In genomic region chr5:140066769-140067168, GRCm38 (mm10) we compare ENCODE assay signal across 24 mouse cellular contexts.
DNase-seq lines count a peak whose midpoint lies in the region; ATAC-seq lines count a peak whose summit lies in the region.
"Had no signal": no experiment of that assay in that cellular context is flagged by ENCODE, and none has a peak within 500 bp of the region (broad histone marks: within the 10 kb centered on the region; RNA-seq: fewer than 3 reads in every experiment).

No protein-coding gene starts in this region.

- no peak overlapping the region for H3K4me2 ChIP-seq in embryonic facial prominence, embryonic 14.5 days (ENCODE audit: low read depth, low read length)
- H3K4me2 ChIP-seq in kidney, embryonic 15.5 days, result no peak overlapping the region
- H3K4me2 ChIP-seq in midbrain, embryonic 11.5 days, result no peak overlapping the region
- H3K4me2 ChIP-seq in midbrain, embryonic 15.5 days, result no peak overlapping the region
- H3K4me2 ChIP-seq in neural tube, embryonic 14.5 days (ENCODE audit: low read depth, low read length), result no peak overlapping the region
- H3K4me2 ChIP-seq: embryonic facial prominence, embryonic 12.5 days; forebrain, embryonic 13.5 days; heart, embryonic 11.5 days; hindbrain, embryonic 12.5 days had no signal

- peaks cover 15% of the 10 kb centered on the region for H3K4me1 ChIP-seq in embryonic facial prominence, embryonic 14.5 days (ENCODE audit: control insufficient read depth, insufficient read depth, low read length)
- H3K4me1 ChIP-seq in embryonic facial prominence, embryonic 10.5 days, result peaks cover 23% of the 10 kb centered on the region
- H3K4me1 ChIP-seq in kidney, embryonic 15.5 days, result peaks cover 30% of the 10 kb centered on the region
- no peaks in the 10 kb centered on the region for H3K4me1 ChIP-seq in midbrain, embryonic 11.5 days (ENCODE audit: control insufficient read depth, insufficient read depth, low read length)
- H3K4me1 ChIP-seq in midbrain, embryonic 15.5 days, result no peaks in the 10 kb centered on the region
- no peaks in the 10 kb centered on the region for H3K4me1 ChIP-seq in neural tube, embryonic 14.5 days (ENCODE audit: control insufficient read depth, insufficient read depth, low read length)

- H3K9ac ChIP-seq in embryonic facial prominence, embryonic 14.5 days (ENCODE audit: low read depth, low read length), result no peak overlapping the region
- no peak overlapping the region for H3K9ac ChIP-seq in kidney, embryonic 15.5 days
- H3K9ac ChIP-seq in midbrain, embryonic 11.5 days (ENCODE audit: low read length), result no peak overlapping the region
- no peak overlapping the region for H3K9ac ChIP-seq in midbrain, embryonic 15.5 days
- H3K9ac ChIP-seq in neural tube, embryonic 14.5 days (replicated peaks; ENCODE audit: low read depth, low read length), result no peak overlapping the region
- H3K9ac ChIP-seq: embryonic facial prominence, embryonic 12.5 days; forebrain, embryonic 13.5 days; forebrain, postnatal 0 days; hindbrain, embryonic 12.5 days had no signal

- peak; percentile 27; the same call in 1 of the 2 replicates for ATAC-seq in embryonic facial prominence, embryonic 14.5 days (ENCODE audit: low read depth)
- ATAC-seq in kidney, embryonic 15.5 days (replicated peaks; ENCODE audit: low FRiP score), result peak; percentile 70
- ATAC-seq in midbrain, embryonic 11.5 days (ENCODE audit: low FRiP score), result no peak
- no peak for ATAC-seq in midbrain, embryonic 15.5 days (replicated peaks)
- ATAC-seq in neural tube, embryonic 14.5 days (ENCODE audit: low read depth), result peak; percentile 29; the same call in 1 of the 2 replicates
- ATAC-seq: activated CD4-positive, CD25-positive, alpha-beta regulatory T cell, adult 4 months; forebrain, embryonic 13.5 days; forebrain, postnatal 0 days; hindbrain, embryonic 16.5 days had no signal

- H3K27me3 ChIP-seq in embryonic facial prominence, embryonic 14.5 days (replicated peaks; ENCODE audit: control insufficient read depth, insufficient read depth, low read length), result no peaks in the 10 kb centered on the region
- no peaks in the 10 kb centered on the region for H3K27me3 ChIP-seq in embryonic facial prominence, embryonic 10.5 days (replicated peaks; ENCODE audit: low read depth, poor library complexity, severe bottlenecking)
- no peaks in the 10 kb centered on the region for H3K27me3 ChIP-seq in kidney, embryonic 15.5 days
- no peaks in the 10 kb centered on the region for H3K27me3 ChIP-seq in midbrain, embryonic 11.5 days (ENCODE audit: control insufficient read depth, insufficient read depth, low read length)
- H3K27me3 ChIP-seq in midbrain, embryonic 15.5 days (replicated peaks), result no peaks in the 10 kb centered on the region
- H3K27me3 ChIP-seq in neural tube, embryonic 14.5 days (ENCODE audit: control insufficient read depth, insufficient read depth, low read length), result no peaks in the 10 kb centered on the region
- H3K27me3 ChIP-seq: embryonic facial prominence, embryonic 12.5 days; forebrain, embryonic 13.5 days; hindbrain, embryonic 12.5 days had no signal

- H3K9me3 ChIP-seq in embryonic facial prominence, embryonic 14.5 days (ENCODE audit: control insufficient read depth, low read length), result no peaks in the 10 kb centered on the region
- no peaks in the 10 kb centered on the region for H3K9me3 ChIP-seq in embryonic facial prominence, embryonic 10.5 days
- no peaks in the 10 kb centered on the region for H3K9me3 ChIP-seq in kidney, embryonic 15.5 days (replicated peaks)
- H3K9me3 ChIP-seq in midbrain, embryonic 11.5 days (ENCODE audit: control insufficient read depth, low read length), result no peaks in the 10 kb centered on the region
- no peaks in the 10 kb centered on the region for H3K9me3 ChIP-seq in midbrain, embryonic 15.5 days
- no peaks in the 10 kb centered on the region for H3K9me3 ChIP-seq in neural tube, embryonic 14.5 days (ENCODE audit: control insufficient read depth, low read length)
- H3K9me3 ChIP-seq: embryonic facial prominence, embryonic 12.5 days; forebrain, embryonic 13.5 days; hindbrain, embryonic 12.5 days had no signal

- 0 out of 2 replicates have a peak, but pooled peaks cover 10% of the 10 kb centered on the region for H3K36me3 ChIP-seq in embryonic facial prominence, embryonic 14.5 days (ENCODE audit: control insufficient read depth, insufficient read depth, low read length)
- H3K36me3 ChIP-seq in embryonic facial prominence, embryonic 10.5 days (replicated peaks), result peaks cover 37% of the 10 kb centered on the region
- peaks cover 15% of the 10 kb centered on the region for H3K36me3 ChIP-seq in kidney, embryonic 15.5 days
- H3K36me3 ChIP-seq in midbrain, embryonic 11.5 days (ENCODE audit: control insufficient read depth, insufficient read depth, low read length), result no peaks in the 10 kb centered on the region
- no peaks in the 10 kb centered on the region for H3K36me3 ChIP-seq in midbrain, embryonic 15.5 days (replicated peaks)
- peaks cover 3% of the 10 kb centered on the region; the same call in 1 of the 2 replicates for H3K36me3 ChIP-seq in neural tube, embryonic 14.5 days (ENCODE audit: control insufficient read depth, insufficient read depth, low read length)

- WGBS in embryonic facial prominence, embryonic 14.5 days, result 79% methylated on average over 8 of the region's 8 CpGs
- WGBS in embryonic facial prominence, embryonic 10.5 days, result 80% methylated on average over 8 of the region's 8 CpGs
- WGBS in kidney, embryonic 15.5 days, result 32% methylated on average over 8 of the region's 8 CpGs
- 86% methylated on average over 8 of the region's 8 CpGs for WGBS in midbrain, embryonic 11.5 days
- WGBS in midbrain, embryonic 15.5 days, result 77% methylated on average over 8 of the region's 8 CpGs
- WGBS in neural tube, embryonic 14.5 days, result 29% methylated on average over 8 of the region's 8 CpGs

- H3K27ac ChIP-seq in embryonic facial prominence, embryonic 14.5 days (replicated peaks; ENCODE audit: low read depth, low read length), result no peak overlapping the region
- no peak overlapping the region for H3K27ac ChIP-seq in embryonic facial prominence, embryonic 10.5 days (replicated peaks)
- H3K27ac ChIP-seq in kidney, embryonic 15.5 days, result peak overlapping the region; percentile 48; the same call in 1 of the 2 replicates
- H3K27ac ChIP-seq in midbrain, embryonic 11.5 days (ENCODE audit: low read depth, low read length), result no peak overlapping the region
- no peak overlapping the region for H3K27ac ChIP-seq in midbrain, embryonic 15.5 days
- H3K27ac ChIP-seq in neural tube, embryonic 14.5 days (ENCODE audit: low read depth, low read length), result no peak overlapping the region
- H3K27ac ChIP-seq: embryonic facial prominence, embryonic 12.5 days; forebrain, embryonic 13.5 days; gastrocnemius, adult 2 months; hindbrain, embryonic 12.5 days had no signal

- no peak overlapping the region for H3K4me3 ChIP-seq in embryonic facial prominence, embryonic 14.5 days (ENCODE audit: low read depth, low read length)
- H3K4me3 ChIP-seq in embryonic facial prominence, embryonic 10.5 days, result no peak overlapping the region
- no peak overlapping the region for H3K4me3 ChIP-seq in kidney, embryonic 15.5 days (replicated peaks)
- H3K4me3 ChIP-seq in midbrain, embryonic 11.5 days (ENCODE audit: low read depth, low read length), result no peak overlapping the region
- no peak overlapping the region for H3K4me3 ChIP-seq in midbrain, embryonic 15.5 days
- H3K4me3 ChIP-seq in neural tube, embryonic 14.5 days (ENCODE audit: low read depth, low read length), result no peak overlapping the region
- H3K4me3 ChIP-seq: embryonic facial prominence, embryonic 12.5 days; erythroblast, embryonic 14.5 days; forebrain, embryonic 13.5 days; gastrocnemius, adult 2 months; hindbrain, embryonic 12.5 days had no signal

- DNase-seq in embryonic facial prominence, embryonic 14.5 days (ENCODE audit: low spot score), result no peak
- no peak for DNase-seq in embryonic facial prominence, embryonic 10.5 days (ENCODE audit: low spot score)
- DNase-seq in kidney, postnatal 4 days, result no peak
- DNase-seq in midbrain, embryonic 11.5 days (ENCODE audit: low spot score, missing footprints), result peak; percentile 17
- no peak for DNase-seq in layer of hippocampus, adult 9-10 months (ENCODE audit: low spot score)
- DNase-seq: adrenal gland, adult 8-10 months; adrenal gland, postnatal 25 days; cerebellum, adult 18-20 months; cerebellum, adult 9-10 months; cerebellum, postnatal 14 days; forebrain, postnatal 0 days; gastrocnemius, adult 2 months; gastrocnemius, postnatal 14 days; heart, adult 11 months had no signal

Comparison
In these comparisons a context has a peak if more than half of its experiments do, and no peak if none do; other contexts are left out.
1. ATAC-seq: peak in embryonic facial prominence, embryonic 14.5 days (single experiment), kidney, embryonic 15.5 days (single experiment) and neural tube, embryonic 14.5 days (single experiment); none in midbrain, embryonic 11.5 days (single experiment) and midbrain, embryonic 15.5 days (single experiment).